Mouse (Mus musculus): ENCODE measurements around the gene Pdgfa. TPM values are rescaled to one million over a fixed set of nuclear protein-coding genes. Genes with fewer than 3 reads are reported as not detected.

Gene Pdgfa
- polyA plus RNA-seq, 1 experiment: 56.4 TPM

DNA sequence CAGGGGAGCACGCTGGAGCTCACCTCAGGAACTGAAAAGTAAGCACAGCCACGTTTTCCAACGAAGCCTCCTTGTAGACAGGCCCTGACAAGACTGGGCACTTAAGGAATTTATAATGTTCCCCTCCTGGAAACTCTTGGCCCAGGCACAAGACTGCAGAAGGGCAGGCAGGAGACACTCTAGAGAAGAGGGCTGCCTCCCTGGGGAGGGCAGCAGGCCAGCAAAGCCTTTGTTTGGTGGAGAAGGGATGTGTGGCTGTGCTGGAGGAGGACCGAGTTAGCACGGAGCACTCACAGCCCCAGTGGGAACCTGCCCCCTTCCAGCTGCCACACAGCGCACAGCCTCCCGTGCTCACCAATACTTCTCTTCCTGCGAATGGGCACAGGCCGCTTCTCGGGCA lies 9.2 kb downstream of the Pdgfa start:
- Histone ChIP-seq H3K27me3 (ENCODE audit: control insufficient read depth, insufficient read depth, insufficient read length) (no peaks in the 10 kb centered on the region), H3K4me3 (ENCODE audit: insufficient read depth, poor library complexity, severe bottlenecking) (no peak overlapping the region), H3ac (ENCODE audit: control insufficient read depth, insufficient read length, low read depth) (no peak overlapping the region), H3K79me3 (ENCODE audit: low read depth) (peaks cover 47% of the 10 kb centered on the region), H3K36me3 (ENCODE audit: control insufficient read depth, insufficient read depth) (peaks cover 68% of the 10 kb centered on the region), H3K79me2 (ENCODE audit: control insufficient read depth, insufficient read depth) (peaks cover 74% of the 10 kb centered on the region)
- no peak for TF ChIP-seq USF1 (IDR thresholded peaks at IDR 0.05; ENCODE audit: low read depth)
- TF ChIP-seq MAX (IDR thresholded peaks at IDR 0.05): no peak

- Histone ChIP-seq H3K36me3 (ENCODE audit: control insufficient read depth, insufficient read depth) (peaks cover 77% of the 10 kb centered on the region), H3K4me3 (ENCODE audit: insufficient read depth, poor library complexity, severe bottlenecking) (no peak overlapping the region), H3K79me2 (ENCODE audit: control insufficient read depth, insufficient read depth) (peaks cover 34% of the 10 kb centered on the region), H3ac (ENCODE audit: control insufficient read depth, insufficient read length, low read depth) (no peak overlapping the region), H3K27me3 (ENCODE audit: control insufficient read depth, insufficient read depth, insufficient read length) (no peaks in the 10 kb centered on the region), H3K79me3 (ENCODE audit: low read depth) (no peaks in the 10 kb centered on the region)
- no peak for TF ChIP-seq MAX (IDR thresholded peaks at IDR 0.05)
- TF ChIP-seq USF1 (IDR thresholded peaks at IDR 0.05; ENCODE audit: low read depth): no peak
- TF ChIP-seq MYOG (IDR thresholded peaks at IDR 0.05; ENCODE audit: control insufficient read depth, extremely low read depth, insufficient read length): no peak
- TF ChIP-seq MYOD1 (IDR thresholded peaks at IDR 0.05; ENCODE audit: control insufficient read depth, insufficient read length, low read depth): no peak
- no peak for TF ChIP-seq CEBPB (IDR thresholded peaks at IDR 0.05; ENCODE audit: low read depth)
- no peak for TF ChIP-seq CTCF (IDR thresholded peaks at IDR 0.05; ENCODE audit: control insufficient read depth, insufficient read depth, insufficient read length)
- TF ChIP-seq FOSL1 (IDR thresholded peaks at IDR 0.05; ENCODE audit: insufficient read depth, low read length, poor library complexity, severe bottlenecking): no peak
These were observed 15.2 kb downstream of the Pdgfa start for GRCm38 (mm10) chr5:138981921-138982320.

- TF ChIP-seq MYOD1 (IDR thresholded peaks at IDR 0.05; ENCODE audit: control insufficient read depth, insufficient read length, low read depth) (no peak), USF1 (IDR thresholded peaks at IDR 0.05; ENCODE audit: low read depth) (no peak), CTCF (IDR thresholded peaks at IDR 0.05; ENCODE audit: control insufficient read depth, insufficient read depth, insufficient read length) (no peak), MAX (IDR thresholded peaks at IDR 0.05) (no peak)
- peaks cover 32% of the 10 kb centered on the region for H3K79me2 ChIP-seq (ENCODE audit: control insufficient read depth, insufficient read depth)
- no peak overlapping the region for H3K4me3 ChIP-seq (ENCODE audit: insufficient read depth, poor library complexity, severe bottlenecking)
- H3K36me3 ChIP-seq (ENCODE audit: control insufficient read depth, insufficient read depth): peaks cover 76% of the 10 kb centered on the region
- H3ac ChIP-seq (ENCODE audit: control insufficient read depth, insufficient read length, low read depth): no peak overlapping the region
- peaks cover 2% of the 10 kb centered on the region for H3K79me3 ChIP-seq (ENCODE audit: low read depth)
- H3K27me3 ChIP-seq (ENCODE audit: control insufficient read depth, insufficient read depth, insufficient read length): no peaks in the 10 kb centered on the region
These were observed 16.6 kb downstream of the Pdgfa start for GRCm38 (mm10) chr5:138980608-138981007.

DNA sequence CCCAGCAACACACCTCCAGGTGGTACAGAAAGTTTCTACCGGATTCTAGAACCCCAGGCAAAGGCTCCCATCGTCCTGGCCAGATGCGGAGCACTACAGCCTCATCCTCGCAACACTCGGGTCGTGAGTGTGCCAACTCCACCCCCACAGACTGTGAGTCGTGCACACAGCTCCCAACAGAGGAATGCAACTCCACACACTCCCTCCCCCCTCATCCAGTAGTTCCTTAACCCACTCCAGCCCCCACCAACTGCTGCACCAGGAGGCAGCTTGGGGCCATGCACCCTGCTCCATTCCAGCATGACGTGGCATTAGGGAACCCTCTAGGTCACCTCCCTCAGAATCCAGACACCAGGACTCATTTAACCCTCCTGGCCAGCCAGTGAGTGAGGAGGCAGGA lies 17.3 kb downstream of the Pdgfa start:
- TF ChIP-seq CEBPB (IDR thresholded peaks at IDR 0.05; ENCODE audit: low read depth) (no peak), MAX (IDR thresholded peaks at IDR 0.05) (no peak), FOSL1 (IDR thresholded peaks at IDR 0.05; ENCODE audit: insufficient read depth, low read length, poor library complexity, severe bottlenecking) (no peak), CTCF (IDR thresholded peaks at IDR 0.05; ENCODE audit: control insufficient read depth, insufficient read depth, insufficient read length) (no peak), USF1 (IDR thresholded peaks at IDR 0.05; ENCODE audit: low read depth) (no peak), MYOD1 (IDR thresholded peaks at IDR 0.05; ENCODE audit: control insufficient read depth, insufficient read length, low read depth) (no peak), MYOG (IDR thresholded peaks at IDR 0.05; ENCODE audit: control insufficient read depth, extremely low read depth, insufficient read length) (no peak)
- Histone ChIP-seq H3ac (ENCODE audit: control insufficient read depth, insufficient read length, low read depth) (no peak overlapping the region), H3K79me2 (ENCODE audit: control insufficient read depth, insufficient read depth) (peaks cover 26% of the 10 kb centered on the region), H3K4me3 (ENCODE audit: insufficient read depth, poor library complexity, severe bottlenecking) (no peak overlapping the region), H3K27me3 (ENCODE audit: control insufficient read depth, insufficient read depth, insufficient read length) (no peaks in the 10 kb centered on the region), H3K36me3 (ENCODE audit: control insufficient read depth, insufficient read depth) (peaks cover 76% of the 10 kb centered on the region), H3K79me3 (ENCODE audit: low read depth) (peaks cover 2% of the 10 kb centered on the region)

DNA sequence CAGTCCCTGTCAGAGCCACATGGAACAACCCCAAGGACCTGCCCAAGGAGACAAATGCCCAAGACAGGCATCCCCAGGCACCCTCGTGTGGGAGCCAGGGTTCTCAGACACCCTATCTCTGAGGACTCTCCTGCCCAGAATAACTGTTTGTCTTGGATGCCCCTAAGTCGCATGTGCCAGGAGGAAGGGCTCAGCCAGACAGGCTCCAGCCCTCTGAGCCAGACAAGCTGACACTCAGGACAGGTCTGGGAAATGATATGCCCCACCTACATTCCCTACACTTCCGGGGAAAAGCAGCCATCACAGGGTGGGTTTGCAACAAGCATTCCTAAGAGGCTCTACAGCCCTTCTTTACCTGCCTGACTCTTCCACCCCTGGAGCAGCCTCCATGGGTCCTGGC lies 19.4 kb downstream of the Pdgfa start:
- Histone ChIP-seq H3ac (ENCODE audit: control insufficient read depth, insufficient read length, low read depth) (no peak overlapping the region), H3K79me3 (ENCODE audit: low read depth) (peaks cover 2% of the 10 kb centered on the region), H3K36me3 (ENCODE audit: control insufficient read depth, insufficient read depth) (peaks cover 73% of the 10 kb centered on the region), H3K4me3 (ENCODE audit: insufficient read depth, poor library complexity, severe bottlenecking) (no peak overlapping the region), H3K27me3 (ENCODE audit: control insufficient read depth, insufficient read depth, insufficient read length) (no peaks in the 10 kb centered on the region), H3K79me2 (ENCODE audit: control insufficient read depth, insufficient read depth) (peaks cover 17% of the 10 kb centered on the region)
- TF ChIP-seq MYOG (IDR thresholded peaks at IDR 0.05; ENCODE audit: control insufficient read depth, extremely low read depth, insufficient read length): no peak
- no peak for TF ChIP-seq MAX (IDR thresholded peaks at IDR 0.05)
- TF ChIP-seq CEBPB (IDR thresholded peaks at IDR 0.05; ENCODE audit: low read depth): no peak
- no peak for TF ChIP-seq FOSL1 (IDR thresholded peaks at IDR 0.05; ENCODE audit: insufficient read depth, low read length, poor library complexity, severe bottlenecking)
- no peak for TF ChIP-seq MYOD1 (IDR thresholded peaks at IDR 0.05; ENCODE audit: control insufficient read depth, insufficient read length, low read depth)
- no peak for TF ChIP-seq CTCF (IDR thresholded peaks at IDR 0.05; ENCODE audit: control insufficient read depth, insufficient read depth, insufficient read length)
- TF ChIP-seq USF1 (IDR thresholded peaks at IDR 0.05; ENCODE audit: low read depth): no peak

- peaks cover 2% of the 10 kb centered on the region for H3K79me3 ChIP-seq (ENCODE audit: low read depth)
- TF ChIP-seq MYOD1 (IDR thresholded peaks at IDR 0.05; ENCODE audit: control insufficient read depth, insufficient read length, low read depth): no peak
- TF ChIP-seq FOSL1 (IDR thresholded peaks at IDR 0.05; ENCODE audit: insufficient read depth, low read length, poor library complexity, severe bottlenecking): no peak
- no peak for TF ChIP-seq MAX (IDR thresholded peaks at IDR 0.05)
- TF ChIP-seq CTCF (IDR thresholded peaks at IDR 0.05; ENCODE audit: control insufficient read depth, insufficient read depth, insufficient read length): no peak
- no peak for TF ChIP-seq USF1 (IDR thresholded peaks at IDR 0.05; ENCODE audit: low read depth)
- no peak for TF ChIP-seq CEBPB (IDR thresholded peaks at IDR 0.05; ENCODE audit: low read depth)
- TF ChIP-seq MYOG (IDR thresholded peaks at IDR 0.05; ENCODE audit: control insufficient read depth, extremely low read depth, insufficient read length): no peak
- peaks cover under 1% of the 10 kb centered on the region for H3K79me2 ChIP-seq (ENCODE audit: control insufficient read depth, insufficient read depth)
These were observed 22.2 kb downstream of the Pdgfa start for GRCm38 (mm10) chr5:138974911-138975485.

More at GRCm38 (mm10) chr5:138974911-138975485, 22.2 kb downstream of the Pdgfa start:
- H3K4me3 ChIP-seq (ENCODE audit: insufficient read depth, poor library complexity, severe bottlenecking): no peak overlapping the region
- no peak overlapping the region for H3ac ChIP-seq (ENCODE audit: control insufficient read depth, insufficient read length, low read depth)
- H3K36me3 ChIP-seq (ENCODE audit: control insufficient read depth, insufficient read depth): peaks cover 56% of the 10 kb centered on the region
- H3K27me3 ChIP-seq (ENCODE audit: control insufficient read depth, insufficient read depth, insufficient read length): no peaks in the 10 kb centered on the region

All from C2C12 (cell line).